Comparison of ENCODE assay signal across 18 mouse cellular contexts in the genomic region with DNA sequence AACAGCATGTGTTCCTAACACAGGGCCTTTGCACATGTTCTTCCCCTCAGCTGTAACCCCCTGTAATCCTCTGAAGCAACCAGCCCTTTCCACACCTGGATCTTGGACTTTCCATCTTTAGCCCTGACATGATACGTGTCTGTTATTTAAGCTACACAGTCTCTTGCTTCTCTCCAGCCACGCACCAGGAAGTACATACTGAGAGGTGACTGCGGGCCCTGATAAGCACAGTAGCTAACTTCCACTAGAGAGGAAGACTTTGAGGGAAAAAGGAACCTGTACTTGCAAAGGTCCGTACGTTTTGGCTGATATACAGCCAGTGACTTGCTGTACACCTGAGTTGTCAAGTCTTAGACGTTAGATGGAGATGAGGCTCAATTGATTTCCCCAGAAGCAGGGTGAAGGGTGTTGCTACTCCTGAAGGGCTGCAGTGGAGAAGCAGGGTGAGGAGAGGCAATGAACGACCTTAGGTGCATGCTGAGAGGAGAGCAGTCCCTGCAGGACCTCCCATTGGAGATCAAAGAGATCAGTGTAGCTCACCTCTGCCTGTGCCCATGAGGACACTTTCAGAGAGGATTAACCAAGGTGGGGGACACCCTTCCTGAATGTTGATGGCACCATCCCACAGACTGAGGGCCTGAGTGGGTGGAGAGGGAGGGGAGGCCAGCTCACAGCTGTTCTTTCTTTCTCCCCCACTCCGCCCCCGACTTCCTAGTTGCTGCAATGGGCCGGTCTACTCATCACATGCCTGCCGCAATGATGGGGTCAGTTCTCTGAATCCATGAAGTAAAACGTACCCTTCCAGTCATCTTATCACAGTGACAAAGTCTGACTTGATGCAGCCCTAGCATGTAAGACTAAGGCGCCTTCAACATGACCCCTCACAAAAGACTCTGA.
DNase-seq lines count a peak whose midpoint lies in the region; ATAC-seq and TF ChIP-seq lines count a peak whose summit lies in the region.
"Had no signal": no experiment of that assay in that cellular context is flagged by ENCODE, and none has a peak within 500 bp of the region (broad histone marks: within the 10 kb centered on the region; RNA-seq: fewer than 3 reads in every experiment).

No protein-coding gene starts in this region.

- no peaks in the 10 kb centered on the region for H3K27me3 ChIP-seq in thymus, adult 2 months (ENCODE audit: control insufficient read depth, insufficient read depth, low read length)
- H3K27me3 ChIP-seq: embryonic facial prominence, embryonic 13.5 days; hindbrain, embryonic 13.5 days; limb, embryonic 15.5 days had no signal

- TF ChIP-seq CTCF in thymus, adult 2 months (IDR thresholded peaks at IDR 0.05; ENCODE audit: borderline replicate concordance, control insufficient read depth, extremely low read depth, insufficient read depth, low read length, poor library complexity) = no peak
- no peak for TF ChIP-seq CTCF in layer of hippocampus, adult 2 months (conservative IDR thresholded peaks at IDR 0.05)

- TF ChIP-seq POLR2A in thymus, adult 2 months (IDR thresholded peaks at IDR 0.05; ENCODE audit: control insufficient read depth, extremely low read depth, insufficient read depth, low read length, poor library complexity) = no peak

- H3K36me3 ChIP-seq in thymus, adult 2 months (ENCODE audit: control insufficient read depth, insufficient read depth, low read length) = no peaks in the 10 kb centered on the region
- H3K36me3 ChIP-seq: embryonic facial prominence, embryonic 13.5 days; hindbrain, embryonic 13.5 days; limb, embryonic 15.5 days had no signal

- no peak overlapping the region for H3K4me3 ChIP-seq in thymus, adult 2 months (ENCODE audit: control insufficient read depth, insufficient read depth, low read length)
- H3K4me3 ChIP-seq in layer of hippocampus, adult 2 months = no peak overlapping the region
- H3K4me3 ChIP-seq: embryonic facial prominence, embryonic 13.5 days; gastrocnemius, adult 2 months; hindbrain, embryonic 13.5 days; limb, embryonic 15.5 days had no signal

- H3K4me1 ChIP-seq in thymus, adult 2 months (replicated peaks; ENCODE audit: control insufficient read depth, insufficient read depth, low read length) = peaks cover 39% of the 10 kb centered on the region

- DNase-seq in thymus, postnatal 0 days (ENCODE audit: low spot score) = peak; percentile 35
- no peak for DNase-seq in thymus, adult 2 months
- no peak for DNase-seq in c-Kit-positive CD71-positive TER-119-positive erythroid progenitor cells, embryonic 14.5 days (ENCODE audit: low spot score)
- no peak for DNase-seq in layer of hippocampus, adult 2 months (ENCODE audit: low spot score in 2 of 2)
- DNase-seq in right cerebral cortex, postnatal 10 days (ENCODE audit: low spot score in 2 of 2) = no peak
- DNase-seq: adrenal gland, postnatal 36 days; cerebellum, adult 9-10 months; forebrain, postnatal 0 days; gastrocnemius, adult 2 months; kidney, adult 11 months; kidney, postnatal 14 days; lung, embryonic 14.5 days; thymus, adult 18-20 months had no signal

- no peak overlapping the region for H3K27ac ChIP-seq in thymus, adult 2 months (ENCODE audit: control insufficient read depth, insufficient read depth, low read length)
- no peak overlapping the region for H3K27ac ChIP-seq in layer of hippocampus, adult 2 months
- H3K27ac ChIP-seq: embryonic facial prominence, embryonic 13.5 days; gastrocnemius, adult 2 months; hindbrain, embryonic 13.5 days; limb, embryonic 15.5 days had no signal

- peak; percentile 20; the same call in 1 of the 2 replicates for ATAC-seq in common myeloid progenitor, adult 5-6 weeks (replicated peaks; ENCODE audit: low read depth, poor library complexity, severe bottlenecking)
- ATAC-seq in megakaryocyte progenitor cell, adult 5-6 weeks (replicated peaks; ENCODE audit: poor library complexity) = peak; percentile 45
- ATAC-seq: forebrain, postnatal 0 days had no signal

- WGBS in thymus, adult 2 months = 60% methylated on average over 13 of the region's 13 CpGs
